Mouse (Mus musculus) heart, adult 18-20 months (tissue): ENCODE data around the gene Cnst. TPM values are rescaled to one million over a fixed set of nuclear protein-coding genes. Genes with fewer than 3 reads are reported as not detected.

Experiments used
- DNase-seq, 2 experiments: peaks; one replicate each; pipeline ENCODE4 v3.0.0; 2021 to 2022; ENCODE audit warnings: mixed read lengths in 1 of 2
- long read RNA-seq, 2 experiments: library from polyadenylated mRNA; stranded (forward); transcript quantifications; one replicate each; pipeline ENCODE4 v2.0.0; 2021
- total RNA-seq, 2 experiments: library from RNA; stranded (reverse); gene quantifications; 2 replicates each; pipeline ENCODE4 v1.2.3; 2021

The Cnst gene
- total RNA-seq, result 10 to 100 TPM; 43.9 to 47.2 TPM
- long read RNA-seq, experiment 1, full-length matches to known transcripts, result 5 of 11 reads
- long read RNA-seq, experiment 1, partial matches to known transcripts, result 1 of 11 reads
- long read RNA-seq, experiment 1, other reads (novel, unspliced or antisense), result 5 of 11 reads
- long read RNA-seq, experiment 2, full-length matches to known transcripts, result 5 of 7 reads
- long read RNA-seq, experiment 2, partial matches to known transcripts, result 0 of 7 reads
- long read RNA-seq, experiment 2, other reads (novel, unspliced or antisense), result 2 of 7 reads

GRCm38 (mm10) chr1:179545768-179546550 is at the start of gene Cnst, which contains the start of gene Tfb2m:
Cnst (plus strand) TSS chr1:179546370.
Tfb2m (minus strand) TSS chr1:179546267.
- DNase-seq, result peak; percentile 99

- DNase-seq, result no peak
Measured at GRCm38 (mm10) chr1:179499257-179499656, 46.9 kb upstream of the Cnst start.

GRCm38 (mm10) chr1:179502565-179502964 is 43.6 kb upstream of the Cnst start:
- peak in 1 of 2 experiments; percentile 38 for DNase-seq

GRCm38 (mm10) chr1:179506530-179507315 is 39.4 kb upstream of the Cnst start:
- DNase-seq, result peak; percentile 25 to 36

GRCm38 (mm10) chr1:179510546-179511340 is 35.4 kb upstream of the Cnst start:
- DNase-seq, result no peak

- DNase-seq, result no peak
Measured at GRCm38 (mm10) chr1:179511895-179512294, 34.3 kb upstream of the Cnst start.

DNA sequence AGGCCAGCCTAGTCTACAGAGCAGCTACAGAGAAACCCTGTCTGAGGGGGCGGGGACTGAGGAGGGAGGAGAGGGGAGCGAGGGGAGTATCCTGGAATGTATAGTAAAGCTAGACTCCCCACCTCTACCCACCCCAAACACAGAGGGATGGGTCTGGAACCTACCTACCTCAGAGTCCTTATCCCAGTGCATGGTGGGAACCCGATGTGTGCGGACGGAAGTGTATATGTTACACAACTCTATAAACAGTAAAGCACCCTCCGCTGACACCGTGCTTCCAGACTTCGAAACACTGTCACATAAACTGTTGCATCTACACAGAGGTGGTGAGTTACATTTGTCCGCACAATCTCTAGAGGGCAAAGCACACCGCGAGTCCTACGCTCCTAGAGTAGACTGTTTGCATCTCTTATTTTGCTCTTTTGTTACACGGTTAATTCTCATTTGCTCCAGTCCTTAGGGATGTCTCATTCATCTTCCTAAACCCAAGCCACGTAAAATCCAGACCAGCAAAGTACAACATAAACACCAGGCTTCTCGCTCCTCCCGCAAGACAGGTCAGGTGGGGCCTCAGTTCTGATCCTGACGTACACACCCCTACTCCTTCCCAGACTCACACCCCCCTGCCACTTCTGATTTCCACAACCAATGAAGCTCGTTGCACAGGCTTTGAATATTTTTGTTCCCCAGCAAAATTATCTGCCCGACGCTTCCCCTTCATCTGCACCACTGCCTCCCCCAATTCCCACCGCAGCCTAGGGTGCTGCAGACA is 29.0 kb upstream of the Cnst start:
- peak in 1 of 2 experiments; percentile 26 for DNase-seq

DNA sequence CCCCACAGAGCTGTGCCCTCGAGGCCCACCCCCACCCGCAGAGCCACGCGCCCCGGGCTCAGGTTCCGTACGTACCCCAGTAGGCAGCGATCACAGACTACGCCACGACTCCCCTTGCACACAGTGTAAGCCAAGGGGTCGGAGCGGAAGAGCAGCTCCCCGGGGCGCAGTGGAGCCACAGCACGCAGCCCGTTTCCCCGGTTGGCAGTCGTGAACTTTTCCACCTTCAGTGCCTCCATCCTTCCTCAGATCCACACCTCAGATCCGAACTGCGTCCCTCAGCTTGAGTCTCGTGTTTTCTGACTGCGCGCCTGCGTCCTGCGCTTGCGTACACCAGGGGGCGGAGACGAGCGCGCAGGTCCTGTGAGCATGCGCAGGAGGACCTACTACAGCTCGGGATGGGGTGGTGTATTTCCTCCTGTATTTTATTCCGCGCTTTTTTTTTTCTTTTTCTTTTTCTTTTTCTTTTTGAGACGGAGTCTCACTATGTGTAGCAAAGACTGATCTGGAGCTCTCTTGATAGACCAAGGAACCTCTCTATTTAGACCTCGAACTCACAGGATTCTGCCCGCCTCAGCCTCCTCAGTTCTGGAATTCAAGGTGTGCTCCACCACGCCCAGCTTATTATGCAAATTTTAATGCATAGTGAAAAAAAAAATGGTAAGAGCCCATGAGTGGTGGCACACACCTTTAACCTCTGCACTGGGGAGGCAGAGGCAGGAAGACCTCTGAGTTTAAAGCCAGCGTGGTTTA is 28.3 kb upstream of the Cnst start, which contains the start of gene Smyd3:
Gene Smyd3, minus strand, starts transcription at position 329 of the 753 bp plus-strand sequence.
- peak; percentile 89 for DNase-seq

DNA sequence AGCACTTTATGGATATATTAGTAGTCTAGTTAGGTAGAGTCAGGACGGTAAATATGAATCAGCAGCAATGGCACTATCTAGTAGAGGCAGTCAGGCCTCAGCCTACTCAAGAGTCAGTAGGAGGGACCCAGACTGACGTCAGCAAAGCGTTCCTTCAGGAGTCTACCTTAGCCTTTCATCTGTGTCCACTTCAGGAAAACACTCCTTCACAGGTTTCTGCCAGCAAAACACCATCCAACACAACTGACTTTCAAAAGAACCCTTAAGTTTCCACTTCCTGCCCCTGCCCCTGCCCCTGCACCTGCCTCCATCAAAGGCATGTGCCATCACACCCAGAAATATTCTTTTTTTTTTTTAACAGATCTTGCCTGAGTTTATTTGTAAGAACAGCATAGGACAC is 26.3 kb upstream of the Cnst start:
- DNase-seq, result no peak

- no peak for DNase-seq
Measured at GRCm38 (mm10) chr1:179539054-179539453, 7.1 kb upstream of the Cnst start.

GRCm38 (mm10) chr1:179539887-179540286 is 6.3 kb upstream of the Cnst start:
- no peak for DNase-seq

- DNase-seq, result no peak
Measured at GRCm38 (mm10) chr1:179541502-179541901, 4.7 kb upstream of the Cnst start.

GRCm38 (mm10) chr1:179546551-179546917 is 364 bp downstream of the Cnst start:
- no peak for DNase-seq

GRCm38 (mm10) chr1:179547176-179547575 is 1.0 kb downstream of the Cnst start:
- peak in 1 of 2 experiments; percentile 39 for DNase-seq

GRCm38 (mm10) chr1:179548220-179548619 is 2.0 kb downstream of the Cnst start:
- DNase-seq, result peak in 1 of 2 experiments; percentile 51

GRCm38 (mm10) chr1:179548996-179549752 is 3.0 kb downstream of the Cnst start:
- DNase-seq, result no peak

- no peak for DNase-seq
Measured at GRCm38 (mm10) chr1:179551336-179551735, 5.2 kb downstream of the Cnst start.

DNA sequence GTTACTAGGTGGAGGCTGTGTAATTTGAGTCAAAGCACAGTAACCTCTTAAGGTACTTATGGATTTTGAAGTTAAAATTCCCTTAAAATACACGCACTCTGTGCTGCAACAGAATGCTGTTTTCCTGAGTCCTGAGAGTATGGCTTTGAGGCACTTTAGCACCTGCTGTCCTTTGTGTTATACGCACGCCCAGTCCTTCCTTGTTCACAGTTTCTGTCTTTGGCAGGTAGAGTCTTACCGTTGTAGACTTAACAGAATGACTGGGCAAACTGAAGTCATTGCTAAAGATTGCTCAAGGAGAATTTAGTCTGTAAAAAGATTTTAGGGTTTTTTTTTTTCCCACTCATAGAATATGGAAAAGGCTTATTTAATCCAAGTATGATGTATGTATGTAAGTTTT is 5.8 kb downstream of the Cnst start:
- DNase-seq, result no peak

- peak; percentile 46 to 47 for DNase-seq
Measured at GRCm38 (mm10) chr1:179552751-179553150, 6.6 kb downstream of the Cnst start.
